Mouse (Mus musculus) hindbrain, embryonic 15.5 days (tissue): ENCODE data around the gene Ano5. TPM values are rescaled to one million over a fixed set of nuclear protein-coding genes. Genes with fewer than 3 reads are reported as not detected.

Experiments
- ATAC-seq: fragments of 200-750 bp; cut with Nextera tagmentation; 2 replicates; pipeline ENCODE4 v1.8.0; 2017; ENCODE audit warnings: low read depth, moderate number of reproducible peaks, moderate TSS enrichment; ENCODE audit not compliant: low FRiP score
- H3K27ac ChIP-seq: fragments of 300-500 bp; sonication (generic); replicated peaks from 2 replicates; pipeline ENCODE4 v1.5.1; 2015; ENCODE audit warnings: mild to moderate bottlenecking, inconsistent platforms
- H3K27me3 ChIP-seq: fragments of 300-500 bp; sonication (generic); 2 replicates; pipeline ENCODE4 v1.6.1; 2015; ENCODE audit warnings: control low read depth, inconsistent platforms
- H3K36me3 ChIP-seq: fragments of 300-500 bp; sonication (generic); 2 replicates; pipeline ENCODE4 v1.6.1; 2015; ENCODE audit warnings: control low read depth, inconsistent platforms
- H3K4me1 ChIP-seq: fragments of 300-500 bp; sonication (generic); replicated peaks from 2 replicates; pipeline ENCODE4 v1.6.1; 2015; ENCODE audit warnings: control low read depth, inconsistent platforms
- H3K4me2 ChIP-seq: fragments of 300-500 bp; sonication (generic); 2 replicates; pipeline ENCODE4 v1.6.1; 2015; ENCODE audit warnings: moderate library complexity, mild to moderate bottlenecking, inconsistent platforms
- H3K4me3 ChIP-seq: fragments of 300-500 bp; sonication (generic); 2 replicates; pipeline ENCODE4 v1.5.1; 2015; ENCODE audit warnings: mild to moderate bottlenecking, inconsistent platforms
- H3K9ac ChIP-seq: fragments of 300-500 bp; sonication (generic); 2 replicates; pipeline ENCODE4 v1.6.1; 2015; ENCODE audit warnings: inconsistent platforms
- H3K9me3 ChIP-seq: fragments of 300-500 bp; sonication (generic); 2 replicates; pipeline ENCODE4 v1.6.1; 2016; ENCODE audit warnings: control low read depth, inconsistent platforms
- WGBS: fragments of 180-500 bp; shearing (Covaris S2); methylation state at CpG from one replicate; pipeline ENCODE4 v1.1.7; 2015; 5-methylcytosine and 5-hydroxymethylcytosine counted together
- polyA plus RNA-seq: library from polyadenylated mRNA; unstranded; fragments of >200 nt; fragmentation: Nextera tagmentation; extraction: Ambion mirVana; gene quantifications from 2 replicates; pipeline ENCODE4 v1.2.1, GENCODE M21; 2015

Gene Ano5
- polyA plus RNA-seq, 1 experiment from 2014 or later, result 1.0 TPM

DNA sequence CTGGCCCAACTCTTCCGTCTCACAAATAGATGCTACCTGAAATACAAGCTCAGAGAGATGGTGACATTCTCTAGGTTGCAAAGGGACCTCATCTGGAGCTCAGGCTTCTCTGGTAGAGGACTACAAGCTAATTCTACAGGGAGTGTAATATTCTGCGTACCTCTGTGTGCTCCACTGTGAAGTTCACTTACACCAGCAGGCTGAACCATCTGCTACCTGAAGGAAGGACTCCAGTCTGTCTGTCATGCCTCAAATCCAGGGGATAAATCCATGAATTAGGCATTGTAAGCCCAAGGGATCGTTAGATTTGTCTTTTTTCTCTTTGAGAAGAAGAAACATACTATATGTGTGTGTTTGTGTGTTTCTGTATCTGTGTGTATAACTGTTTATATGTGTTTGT, 120.3 kb downstream of the Ano5 start:
- H3K4me3 ChIP-seq, result peak overlapping the region; percentile 19
- H3K9ac ChIP-seq, result peak overlapping the region; percentile 14; the same call in 1 of the 2 replicates
- no peaks in the 10 kb centered on the region for H3K36me3 ChIP-seq
- no peak for ATAC-seq
- H3K9me3 ChIP-seq, result no peaks in the 10 kb centered on the region
- peak overlapping the region; percentile 81 for H3K27ac ChIP-seq
- 0 out of 2 replicates have a peak, but pooled peaks cover 5% of the 10 kb centered on the region for H3K4me1 ChIP-seq
- WGBS, result 47% methylated on average over 3 of the region's 3 CpGs
- peaks cover 23% of the 10 kb centered on the region for H3K27me3 ChIP-seq
- H3K4me2 ChIP-seq, result peak overlapping the region; percentile 50

DNA sequence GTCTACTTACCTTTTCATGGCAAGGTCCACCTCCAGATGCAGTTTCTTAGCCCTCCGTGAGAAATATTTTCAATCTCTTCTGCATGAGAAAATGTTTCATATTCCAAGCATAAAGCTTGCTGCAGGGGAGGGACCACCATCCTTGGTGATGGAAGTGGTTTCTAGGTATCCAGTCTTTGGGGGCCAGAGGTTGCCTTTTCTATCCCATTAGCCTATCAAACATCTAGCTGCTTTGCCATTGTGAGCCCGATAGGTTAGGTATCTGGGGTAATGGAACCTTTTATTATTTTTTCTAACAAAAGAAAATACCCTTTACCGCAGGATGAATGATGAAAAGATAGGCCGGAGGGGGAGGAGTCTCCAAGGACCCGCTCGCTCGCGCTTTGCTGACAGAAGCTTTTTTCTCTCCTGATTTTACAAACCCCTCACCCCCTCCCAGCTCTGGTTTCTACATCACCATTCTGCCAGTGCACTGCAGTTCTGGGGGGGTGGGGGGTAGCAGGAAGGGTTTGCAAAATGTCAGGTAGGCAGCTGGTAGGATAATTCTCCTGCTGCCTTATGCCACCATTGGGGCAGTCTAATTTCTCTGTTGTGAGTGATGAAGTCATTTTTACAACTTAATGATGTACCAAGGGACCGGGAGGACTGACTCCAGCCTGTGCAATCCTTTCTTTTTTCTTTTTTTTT, 121.9 kb downstream of the Ano5 start:
- Histone ChIP-seq H3K36me3 (no peaks in the 10 kb centered on the region), H3K27me3 (peaks cover 21% of the 10 kb centered on the region), H3K9ac (no peak overlapping the region; the same call in 1 of the 2 replicates), H3K9me3 (no peaks in the 10 kb centered on the region), H3K4me2 (peak overlapping the region; percentile 48), H3K4me3 (peak overlapping the region; percentile 20), H3K4me1 (0 out of 2 replicates have a peak, but pooled peaks cover 5% of the 10 kb centered on the region), H3K27ac (peak overlapping the region; percentile 78)
- peak; percentile 81 for ATAC-seq
- WGBS, result 4% methylated on average over 9 of the region's 9 CpGs

DNA sequence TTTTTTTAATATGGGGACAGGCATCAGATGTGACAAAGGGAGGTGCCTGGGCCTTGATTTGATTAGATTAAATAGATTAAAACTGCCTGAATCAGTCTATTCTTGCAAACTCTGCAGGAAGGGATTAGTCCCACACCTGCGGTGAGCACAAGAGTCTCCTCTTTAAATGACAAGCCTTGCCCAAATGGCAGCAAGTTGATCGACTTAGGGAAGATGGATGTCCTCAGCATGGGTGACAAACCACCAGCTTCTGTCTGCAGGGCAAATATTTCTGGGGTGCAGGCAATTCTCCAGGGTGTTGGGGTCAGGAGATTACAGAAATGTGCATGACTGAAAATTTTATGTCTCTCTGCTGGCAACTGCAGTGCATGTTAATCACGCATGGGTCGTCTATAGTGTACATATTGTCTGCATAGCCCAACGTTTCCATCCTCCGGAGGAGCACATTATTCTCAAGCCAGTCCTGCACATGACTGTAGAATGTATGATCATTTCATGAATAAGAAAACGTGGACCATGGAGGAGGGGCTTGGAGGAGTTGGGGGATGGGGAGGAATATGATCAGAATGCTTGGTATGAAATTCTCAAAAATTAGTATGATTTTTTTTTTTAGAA, 122.5 kb downstream of the Ano5 start:
- Histone ChIP-seq H3K27me3 (peaks cover 18% of the 10 kb centered on the region), H3K4me1 (0 out of 2 replicates have a peak, but pooled peaks cover 5% of the 10 kb centered on the region)
- peak; percentile 77 for ATAC-seq

More for the DNA sequence above, 122.5 kb downstream of the Ano5 start:
- Histone ChIP-seq H3K27ac (peak overlapping the region; percentile 78), H3K36me3 (no peaks in the 10 kb centered on the region), H3K9ac (no peak overlapping the region), H3K4me2 (peak overlapping the region; percentile 48), H3K4me3 (peak overlapping the region; percentile 8; the same call in 1 of the 2 replicates), H3K9me3 (no peaks in the 10 kb centered on the region)
- WGBS, result 5% methylated on average over 7 of the region's 7 CpGs

Other genes starting within 250 kb of the Ano5 start
- 97.5 and 105 TPM in 2 replicates for gene Slc17a6, start 111.0 kb downstream of the Ano5 start, polyA plus RNA-seq